14 mouse cellular contexts compared by ENCODE assay signal in the genomic region with DNA sequence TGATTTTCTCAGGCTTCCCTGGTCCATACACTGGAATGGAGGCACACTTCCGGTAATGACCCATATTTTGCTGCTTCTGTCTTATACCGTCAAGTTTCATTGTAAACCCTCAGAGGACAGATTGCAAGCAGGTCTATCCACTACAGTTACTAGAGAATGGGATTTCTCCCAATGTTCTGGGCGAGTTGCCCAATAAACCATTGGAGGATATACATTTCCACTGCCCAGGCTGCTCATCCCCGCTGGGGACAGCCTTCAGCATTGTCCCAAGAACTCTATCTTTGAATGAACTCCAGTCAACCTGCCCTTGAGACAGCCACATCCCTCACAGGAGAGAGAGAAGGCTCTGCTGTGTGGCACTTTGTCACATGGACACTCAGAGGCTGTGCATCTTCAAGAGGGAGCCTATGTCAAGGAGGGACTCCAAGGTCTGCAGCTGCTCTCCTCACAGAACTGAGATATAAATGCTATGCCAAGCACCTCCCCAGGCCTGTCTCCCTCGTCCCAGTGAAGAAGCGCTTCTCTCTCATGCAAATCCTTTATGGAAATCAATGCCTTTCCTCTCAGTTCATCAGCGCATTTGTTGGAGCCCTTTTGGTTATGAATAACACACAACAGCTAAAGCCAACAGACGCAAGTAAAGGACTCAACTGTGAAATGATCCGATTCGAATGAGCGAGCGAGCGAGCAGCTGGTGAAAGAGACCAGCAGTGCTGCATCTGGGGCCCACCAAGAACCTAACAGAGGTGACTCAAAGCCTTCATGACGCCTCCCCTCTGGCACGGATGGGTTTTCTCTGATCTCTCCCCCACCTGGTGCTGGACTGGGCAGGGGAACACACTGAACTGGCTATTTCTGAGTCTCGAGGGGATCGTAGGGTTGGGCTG. TPM values are rescaled to one million over a fixed set of nuclear protein-coding genes. Genes with fewer than 3 reads are reported as not detected.
A peak's percentile ranks its signal among the peaks of the same experiment; 100 is the strongest.
DNase-seq lines count a peak whose midpoint lies in the region; ATAC-seq and TF ChIP-seq lines count a peak whose summit lies in the region.
"Had no signal": no experiment of that assay in that cellular context is flagged by ENCODE, and none has a peak within 500 bp of the region (broad histone marks: within the 10 kb centered on the region; RNA-seq: fewer than 3 reads in every experiment).

No protein-coding gene starts in this region.

- ATAC-seq in forebrain, embryonic 14.5 days, result no peak
- no peak for ATAC-seq in forebrain, embryonic 11.5 days (replicated peaks; ENCODE audit: low FRiP score)
- ATAC-seq in forebrain, postnatal 0 days, result peak; percentile 53
- no peak for ATAC-seq in midbrain, postnatal 0 days (ENCODE audit: low FRiP score)

- H3K4me1 ChIP-seq in forebrain, embryonic 14.5 days (ENCODE audit: control insufficient read depth, insufficient read depth, low read length), result no peaks in the 10 kb centered on the region
- no peaks in the 10 kb centered on the region for H3K4me1 ChIP-seq in forebrain, embryonic 11.5 days (replicated peaks; ENCODE audit: control insufficient read depth, insufficient read depth, low read length)
- H3K4me1 ChIP-seq in forebrain, postnatal 0 days (ENCODE audit: insufficient read depth), result no peaks in the 10 kb centered on the region
- no peaks in the 10 kb centered on the region for H3K4me1 ChIP-seq in midbrain, postnatal 0 days (ENCODE audit: insufficient read depth, low read length)
- H3K4me1 ChIP-seq: limb, embryonic 15.5 days had no signal

- DNase-seq in forebrain, embryonic 14.5 days (ENCODE audit: low spot score), result peak; percentile 30
- no peak for DNase-seq in forebrain, embryonic 11.5 days (ENCODE audit: low spot score)
- peak; percentile 22 for DNase-seq in retina, postnatal 1 day
- DNase-seq in retina, embryonic 14.5 days (ENCODE audit: low spot score), result no peak
- peak; percentile 22 for DNase-seq in forebrain, postnatal 0 days
- DNase-seq in midbrain, postnatal 0 days (ENCODE audit: low spot score), result peak; percentile 75
- no peak for DNase-seq in layer of hippocampus, adult 9-11 months
- no peak for DNase-seq in layer of hippocampus, adult 8-10 months (ENCODE audit: low spot score in 2 of 2)
- DNase-seq: adrenal gland, adult 2 months; kidney, postnatal 36 days had no signal

- H3K9me3 ChIP-seq in forebrain, embryonic 14.5 days (replicated peaks; ENCODE audit: control insufficient read depth, low read length), result no peaks in the 10 kb centered on the region
- no peaks in the 10 kb centered on the region for H3K9me3 ChIP-seq in forebrain, embryonic 11.5 days (ENCODE audit: control insufficient read depth, low read length)
- no peaks in the 10 kb centered on the region for H3K9me3 ChIP-seq in forebrain, postnatal 0 days (ENCODE audit: low read length)
- no peaks in the 10 kb centered on the region for H3K9me3 ChIP-seq in midbrain, postnatal 0 days (ENCODE audit: low read length)
- H3K9me3 ChIP-seq: limb, embryonic 15.5 days had no signal

- H3K9ac ChIP-seq in forebrain, embryonic 14.5 days (ENCODE audit: low read length), result no peak overlapping the region
- H3K9ac ChIP-seq in forebrain, embryonic 11.5 days (ENCODE audit: low read length), result no peak overlapping the region
- H3K9ac ChIP-seq in forebrain, postnatal 0 days, result no peak overlapping the region
- no peak overlapping the region for H3K9ac ChIP-seq in midbrain, postnatal 0 days (replicated peaks; ENCODE audit: low read length, poor library complexity, severe bottlenecking)
- H3K9ac ChIP-seq: limb, embryonic 15.5 days had no signal

- H3K36me3 ChIP-seq in forebrain, embryonic 14.5 days (ENCODE audit: control insufficient read depth, insufficient read depth, low read length), result no peaks in the 10 kb centered on the region
- H3K36me3 ChIP-seq in forebrain, embryonic 11.5 days (ENCODE audit: control insufficient read depth, insufficient read depth, low read length), result no peaks in the 10 kb centered on the region
- H3K36me3 ChIP-seq in forebrain, postnatal 0 days (ENCODE audit: insufficient read depth), result no peaks in the 10 kb centered on the region
- no peaks in the 10 kb centered on the region for H3K36me3 ChIP-seq in midbrain, postnatal 0 days (ENCODE audit: insufficient read depth, low read length)
- H3K36me3 ChIP-seq: limb, embryonic 15.5 days had no signal

- H3K4me2 ChIP-seq in forebrain, embryonic 14.5 days (ENCODE audit: low read length), result no peak overlapping the region
- H3K4me2 ChIP-seq in forebrain, embryonic 11.5 days (ENCODE audit: low read depth, low read length, severe bottlenecking), result no peak overlapping the region
- H3K4me2 ChIP-seq in forebrain, postnatal 0 days (ENCODE audit: low read depth), result no peak overlapping the region
- H3K4me2 ChIP-seq in midbrain, postnatal 0 days (ENCODE audit: low read depth, low read length, poor library complexity, severe bottlenecking), result no peak overlapping the region
- H3K4me2 ChIP-seq: limb, embryonic 15.5 days had no signal

- H3K27ac ChIP-seq in forebrain, embryonic 14.5 days (ENCODE audit: low read depth, low read length), result no peak overlapping the region
- no peak overlapping the region for H3K27ac ChIP-seq in forebrain, embryonic 11.5 days (ENCODE audit: low read depth, low read length)
- peak overlapping the region; percentile 16; the same call in 1 of the 2 replicates for H3K27ac ChIP-seq in forebrain, postnatal 0 days (ENCODE audit: low read depth, low read length)
- no peak overlapping the region for H3K27ac ChIP-seq in midbrain, postnatal 0 days (ENCODE audit: low read depth, low read length)
- H3K27ac ChIP-seq: limb, embryonic 15.5 days; macrophage had no signal

- no peak overlapping the region for H3K4me3 ChIP-seq in forebrain, embryonic 14.5 days (ENCODE audit: low read depth, low read length)
- H3K4me3 ChIP-seq in forebrain, embryonic 11.5 days (ENCODE audit: low read depth, low read length), result no peak overlapping the region
- no peak overlapping the region for H3K4me3 ChIP-seq in forebrain, postnatal 0 days (ENCODE audit: low read depth, low read length)
- H3K4me3 ChIP-seq in midbrain, postnatal 0 days (ENCODE audit: low read depth, low read length), result no peak overlapping the region
- H3K4me3 ChIP-seq: limb, embryonic 15.5 days had no signal

- WGBS in forebrain, embryonic 14.5 days, result 68% methylated on average over 17 of the region's 17 CpGs
- 77% methylated on average over 17 of the region's 17 CpGs for whole genome bisulfite sequencing in forebrain, embryonic 11.5 days
- WGBS in forebrain, postnatal 0 days, result 60% methylated on average over 17 of the region's 17 CpGs
- WGBS in midbrain, postnatal 0 days, result 49% methylated on average over 17 of the region's 17 CpGs

- no peak for TF ChIP-seq CTCF in forebrain, postnatal 0 days (IDR thresholded peaks at IDR 0.05; ENCODE audit: low read depth)
- no peak for TF ChIP-seq CTCF in midbrain, postnatal 0 days (IDR thresholded peaks at IDR 0.05)

- no peaks in the 10 kb centered on the region for H3K27me3 ChIP-seq in forebrain, embryonic 14.5 days (replicated peaks; ENCODE audit: control insufficient read depth, insufficient read depth, low read length)
- H3K27me3 ChIP-seq in forebrain, embryonic 11.5 days (ENCODE audit: control insufficient read depth, insufficient read depth, low read length), result no peaks in the 10 kb centered on the region
- no peaks in the 10 kb centered on the region for H3K27me3 ChIP-seq in forebrain, postnatal 0 days (ENCODE audit: insufficient read depth, low read length)
- no peaks in the 10 kb centered on the region for H3K27me3 ChIP-seq in midbrain, postnatal 0 days (ENCODE audit: insufficient read depth, low read length)
- H3K27me3 ChIP-seq: limb, embryonic 15.5 days had no signal

RNA-seq across cellular contexts. Expression of a gene that starts 32.6 kb away (rescaled TPM):
- polyA plus RNA-seq in forebrain, embryonic 14.5 days (2014; fragmentation: Nextera tagmentation; extraction: Ambion mirVana), result 0.23 TPM in 1 of 2 replicates, not detected in the other
- not detected in 2 replicates for polyA plus RNA-seq in forebrain, embryonic 11.5 days (2014; fragmentation: Nextera tagmentation; extraction: Ambion mirVana)
- total RNA-seq in forebrain, postnatal 0 days (2014; rRNA removed), result not detected in 2 replicates
- 0.48 and 0.64 TPM in 2 replicates for polyA plus RNA-seq in forebrain, postnatal 0 days (2015; fragmentation: Nextera tagmentation; extraction: Ambion mirVana)
- total RNA-seq in midbrain, postnatal 0 days (2014; rRNA removed), result not detected in 2 replicates
- polyA plus RNA-seq in midbrain, postnatal 0 days (2015; fragmentation: Nextera tagmentation; extraction: Ambion mirVana), result 0.42 and 0.45 TPM in 2 replicates
- total RNA-seq in layer of hippocampus, adult 8-10 months (2022), result not detected
- total RNA-seq: adrenal gland, adult 2 months; neutrophil, adult 5-6 weeks had no signal
- polyA plus RNA-seq: adrenal gland, adult 2 months; cortical plate, adult 2 months; limb, embryonic 15.5 days; macrophage had no signal

RNA-seq across cellular contexts. Expression of a gene that starts 45.9 kb away (rescaled TPM):
- 5.5 and 6.2 TPM in 2 replicates for polyA plus RNA-seq in forebrain, embryonic 14.5 days (2014; fragmentation: Nextera tagmentation; extraction: Ambion mirVana)
- 2.8 and 4.1 TPM in 2 replicates for polyA plus RNA-seq in forebrain, embryonic 11.5 days (2014; fragmentation: Nextera tagmentation; extraction: Ambion mirVana)
- 5.5 and 7.5 TPM in 2 replicates for total RNA-seq in forebrain, postnatal 0 days (2014; rRNA removed)
- polyA plus RNA-seq in forebrain, postnatal 0 days (2015; fragmentation: Nextera tagmentation; extraction: Ambion mirVana), result 5.2 and 10.2 TPM in 2 replicates
- 9.9 and 12.8 TPM in 2 replicates for total RNA-seq in midbrain, postnatal 0 days (2014; rRNA removed)
- 14.7 and 15.2 TPM in 2 replicates for polyA plus RNA-seq in midbrain, postnatal 0 days (2015; fragmentation: Nextera tagmentation; extraction: Ambion mirVana)
- total RNA-seq in layer of hippocampus, adult 8-10 months (2022), result 10 to 100 TPM; 49.1 to 63.0 (median 53.8) TPM

Comparison
In these comparisons a context has a peak if more than half of its experiments do, and no peak if none do; other contexts are left out.
1. DNase-seq: peak in forebrain, embryonic 14.5 days (single experiment), retina, postnatal 1 day (single experiment), forebrain, postnatal 0 days (single experiment) and midbrain, postnatal 0 days (single experiment); none in forebrain, embryonic 11.5 days (single experiment), retina, embryonic 14.5 days (single experiment), layer of hippocampus, adult 9-11 months (single experiment) and layer of hippocampus, adult 8-10 months (0 of 2).